Mouse (Mus musculus): ENCODE data around the gene Plekhg1.
A peak's percentile ranks its signal among the peaks of the same experiment; 100 is the strongest.

The Plekhg1 gene

GRCm38 (mm10) chr10:3830618-3831017 is 90.5 kb downstream of the Plekhg1 start:
- DNase-seq, result no peak

GRCm38 (mm10) chr10:3831597-3832351 is 91.6 kb downstream of the Plekhg1 start:
- DNase-seq, result peak; percentile 32 to 58

DNA sequence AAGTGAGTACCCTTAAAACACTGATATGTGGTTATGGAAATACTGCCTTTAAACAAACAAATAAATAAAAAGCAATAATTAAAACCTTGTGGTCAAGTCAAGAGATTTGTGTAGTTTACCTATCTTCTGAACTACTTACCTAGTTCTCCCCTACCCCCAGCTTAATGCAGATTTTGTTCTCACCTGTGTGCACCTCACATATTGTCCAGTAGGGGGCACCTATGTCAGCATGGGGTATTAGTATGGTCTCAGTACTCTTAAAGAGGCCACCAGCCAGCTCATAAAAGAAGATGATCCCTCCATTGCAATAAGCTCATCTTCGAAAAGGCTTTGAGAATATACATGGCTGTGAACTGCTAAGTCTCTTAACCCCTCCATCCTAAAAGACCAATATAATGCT is 93.9 kb downstream of the Plekhg1 start:
- DNase-seq, result no peak

GRCm38 (mm10) chr10:3834678-3835077 is 94.5 kb downstream of the Plekhg1 start:
- no peak for DNase-seq

DNA sequence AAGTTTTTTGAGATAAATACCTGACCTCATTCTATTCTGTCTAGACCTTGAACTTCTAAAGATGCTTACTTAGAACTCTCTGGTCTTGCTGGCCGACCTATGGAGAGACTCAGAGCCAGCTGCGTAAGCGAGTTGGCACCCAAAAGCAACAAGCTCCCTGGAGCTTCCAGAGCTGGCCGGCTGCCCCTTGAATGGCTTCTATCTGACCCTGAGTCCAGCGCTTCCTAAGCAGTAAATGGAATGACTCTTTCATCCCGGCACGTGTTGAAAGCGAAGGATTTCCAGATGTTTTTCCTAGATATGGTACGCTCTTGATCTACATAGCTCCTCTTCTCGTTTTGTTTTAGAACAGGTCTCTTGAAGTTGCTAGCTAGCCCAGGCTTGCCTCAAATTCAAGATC is 95.5 kb downstream of the Plekhg1 start:
- peak; percentile 37 to 59 for DNase-seq

DNA sequence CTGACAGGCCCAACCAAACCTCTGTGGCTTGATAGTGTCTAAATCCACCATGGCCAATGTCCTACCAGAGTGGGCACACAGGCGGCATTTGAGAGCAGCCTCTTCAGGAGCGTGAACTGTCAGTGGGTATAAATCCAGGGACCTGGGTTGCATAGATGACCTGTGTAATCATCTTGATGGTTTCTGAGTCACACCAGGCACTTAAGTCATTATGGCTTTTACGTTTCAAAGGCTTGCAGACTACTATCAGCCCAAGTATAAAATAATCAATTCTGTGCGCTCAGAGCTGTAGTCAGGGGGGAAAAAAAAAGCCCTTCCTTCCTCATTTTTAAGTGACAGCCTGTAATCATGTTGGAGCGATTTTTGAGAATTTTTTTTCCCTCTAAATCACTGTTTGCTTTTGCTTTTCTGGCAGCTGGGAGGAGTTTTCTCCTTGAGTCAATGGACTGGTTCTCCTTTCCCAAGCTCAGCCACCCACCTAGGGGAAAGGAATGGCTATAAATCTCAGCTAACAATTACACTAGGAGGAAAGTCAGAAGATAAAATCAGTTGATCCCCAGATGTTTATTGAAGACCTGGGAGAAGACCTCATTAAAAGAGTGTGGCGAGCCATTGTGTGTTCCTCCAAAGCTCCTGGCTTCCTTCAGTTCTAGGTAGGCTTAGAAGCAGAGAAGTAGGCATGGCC is 99.7 kb downstream of the Plekhg1 start:
- DNase-seq, result no peak

- DNase-seq, result no peak
Observed at GRCm38 (mm10) chr10:3844430-3844829, 104.3 kb downstream of the Plekhg1 start.

- DNase-seq, result no peak
Observed at GRCm38 (mm10) chr10:3847021-3847420, 106.9 kb downstream of the Plekhg1 start.

DNA sequence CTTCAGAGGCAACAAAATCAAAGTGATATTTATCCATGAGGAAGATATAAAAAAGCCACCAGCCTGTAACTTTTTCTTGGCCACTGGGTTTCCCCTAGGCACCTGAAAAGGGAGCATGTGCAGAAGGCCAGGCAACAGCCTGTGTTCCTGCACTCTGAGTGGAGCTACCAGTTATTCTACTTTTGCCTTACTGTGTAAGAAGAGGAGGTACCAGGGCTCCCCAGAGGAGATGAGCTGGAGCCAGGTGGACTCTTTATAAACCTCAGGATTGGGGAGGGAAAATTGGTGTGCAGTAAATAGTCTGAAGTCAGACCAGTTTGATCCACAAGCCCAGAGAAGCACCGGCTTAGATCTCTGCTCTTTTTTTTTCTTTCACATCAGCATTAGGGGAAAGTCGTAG is 111.3 kb downstream of the Plekhg1 start:
- DNase-seq, result no peak

DNA sequence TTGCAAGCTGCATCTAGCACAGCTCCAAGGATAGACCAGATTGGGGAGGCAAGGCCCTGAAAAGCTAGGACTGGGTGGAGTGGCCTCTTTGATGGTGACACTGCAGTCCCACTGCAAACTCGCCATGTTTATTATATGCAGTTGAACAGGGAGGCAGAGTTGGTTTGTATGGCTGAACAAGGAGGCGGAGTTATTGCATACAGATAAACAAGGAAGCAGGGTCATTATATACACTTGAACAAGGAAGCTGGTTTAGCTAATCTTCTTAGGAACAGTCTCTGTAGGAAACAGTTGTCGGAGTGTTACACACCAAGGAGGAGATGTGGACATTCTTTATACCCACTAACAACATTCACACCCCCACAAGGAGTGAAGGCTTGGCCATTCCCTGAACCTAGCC is 112.6 kb downstream of the Plekhg1 start:
- DNase-seq, result no peak

DNA sequence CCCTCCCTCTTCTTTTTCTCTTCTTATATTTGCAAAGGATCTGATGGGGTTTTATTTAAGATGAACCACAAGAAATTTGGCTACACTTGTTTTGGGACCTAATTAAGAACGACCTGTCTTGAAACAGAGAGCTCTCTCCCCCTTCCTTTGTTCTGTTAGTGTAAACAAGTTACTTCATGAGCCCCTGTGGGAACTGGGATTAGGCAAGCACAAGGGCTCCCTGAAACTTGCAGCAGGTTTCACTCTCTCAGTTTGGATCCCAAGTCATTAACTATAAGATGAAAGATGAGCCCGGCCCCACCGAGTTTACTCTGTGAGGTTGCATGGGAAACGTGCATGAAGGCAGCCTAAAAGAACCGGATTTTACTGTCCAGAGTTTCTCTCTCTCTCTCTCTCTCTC is 117.7 kb downstream of the Plekhg1 start:
- DNase-seq, result no peak

DNA sequence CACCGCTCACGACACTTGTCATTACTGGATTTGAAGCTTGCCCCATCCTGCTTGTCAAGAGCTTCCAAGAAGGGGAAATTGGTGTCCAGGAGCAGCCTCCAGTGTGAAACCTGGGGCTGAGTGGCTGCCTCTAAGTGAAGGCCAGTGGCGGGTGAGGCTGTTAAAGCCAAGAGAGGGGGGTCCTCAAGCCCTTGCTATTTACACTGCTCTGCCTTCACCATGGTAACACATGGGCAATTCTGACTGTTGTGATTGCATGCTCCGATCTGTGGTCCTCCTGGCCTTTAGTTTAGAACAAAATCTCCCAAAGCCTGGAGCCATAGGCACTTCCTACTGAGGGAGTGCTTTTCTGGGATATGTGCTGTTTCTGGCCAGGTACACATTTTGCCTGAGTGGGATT is 118.3 kb downstream of the Plekhg1 start:
- DNase-seq, result no peak

- peak; percentile 17 to 33 for DNase-seq
Observed at GRCm38 (mm10) chr10:3858961-3859714, 119.0 kb downstream of the Plekhg1 start.

DNA sequence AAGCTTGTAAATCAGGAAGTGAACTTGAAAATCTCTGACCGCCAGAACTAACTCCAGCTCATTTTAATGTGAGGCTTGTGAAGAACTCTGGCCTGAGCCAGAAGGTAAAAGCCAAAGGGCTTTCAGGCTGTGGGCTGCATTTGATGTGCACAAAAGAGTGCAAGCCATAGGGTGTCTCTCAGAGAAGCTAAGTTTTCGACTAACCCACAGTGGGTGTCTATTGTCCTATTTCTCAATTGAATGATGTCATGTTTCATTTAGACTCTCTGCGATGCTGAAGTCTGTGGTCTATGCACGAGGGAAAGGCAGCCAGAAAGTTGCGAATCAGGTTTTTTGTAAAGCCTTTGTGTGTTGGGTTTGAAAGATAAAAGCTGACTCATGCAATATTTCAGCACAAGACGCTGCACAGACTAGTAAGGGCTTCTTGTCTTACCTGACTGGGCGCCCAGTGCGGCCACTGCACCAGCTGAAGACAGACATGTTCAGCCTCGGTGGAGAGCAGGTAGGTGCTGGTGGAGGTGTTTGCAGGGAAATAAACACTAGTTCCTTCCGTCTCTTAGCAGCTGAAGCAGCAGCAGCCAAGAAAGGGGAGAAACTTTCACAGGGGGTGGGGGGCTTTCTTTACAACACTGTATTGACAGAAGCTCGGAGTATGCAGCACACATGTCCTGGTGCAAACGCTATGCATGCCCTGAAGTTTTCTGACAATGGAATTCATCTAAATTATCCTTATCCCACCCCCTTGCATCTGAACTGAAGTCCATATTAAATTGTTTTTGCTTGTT is 123.4 kb downstream of the Plekhg1 start:
- DNase-seq, result no peak

DNA sequence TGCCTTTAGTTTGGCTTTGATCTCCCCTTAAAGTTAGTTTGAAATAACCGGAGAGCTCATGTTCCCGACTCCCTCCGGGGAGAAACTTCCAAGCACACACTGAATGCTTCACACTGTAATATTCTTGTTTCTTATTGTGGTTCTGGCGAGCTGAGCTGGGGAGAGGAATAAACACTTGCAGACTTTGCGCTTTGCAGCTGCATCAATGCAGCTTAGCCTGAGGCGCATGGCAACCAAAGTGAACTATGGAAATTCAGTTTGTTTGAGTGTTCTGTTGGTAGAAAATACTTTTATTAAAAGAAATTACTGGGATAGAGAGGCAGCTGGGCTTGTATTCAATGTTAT is 124.0 kb downstream of the Plekhg1 start:
- DNase-seq, result no peak

GRCm38 (mm10) chr10:3867298-3867697 is 127.1 kb downstream of the Plekhg1 start:
- DNase-seq, result no peak

- DNase-seq, result peak; percentile 58 to 59
Observed at GRCm38 (mm10) chr10:3870828-3871227, 130.7 kb downstream of the Plekhg1 start.

- DNase-seq, result no peak
Observed at GRCm38 (mm10) chr10:3873467-3873866, 133.3 kb downstream of the Plekhg1 start.

GRCm38 (mm10) chr10:3877852-3878535 is 137.8 kb downstream of the Plekhg1 start:
- DNase-seq, result no peak

DNA sequence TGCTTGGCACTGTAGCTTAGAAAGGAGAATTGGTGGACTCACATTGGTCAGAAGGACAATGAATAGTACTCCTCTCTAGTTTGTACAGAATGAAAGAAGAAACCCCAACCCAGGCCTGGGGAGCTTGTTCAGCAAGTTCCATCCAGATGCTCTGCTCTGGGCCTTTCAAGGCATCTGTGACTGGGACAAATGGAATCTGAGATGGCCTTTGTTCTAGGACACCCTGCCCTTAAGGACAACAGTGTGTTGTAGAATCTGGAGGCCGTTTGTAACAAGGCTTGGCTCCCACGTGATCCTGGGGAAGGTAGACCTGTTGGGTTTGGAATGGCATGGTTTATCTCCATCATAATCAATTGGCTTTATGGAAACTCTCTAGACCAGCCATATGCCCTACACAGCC is 141.0 kb downstream of the Plekhg1 start:
- DNase-seq, result no peak

DNA sequence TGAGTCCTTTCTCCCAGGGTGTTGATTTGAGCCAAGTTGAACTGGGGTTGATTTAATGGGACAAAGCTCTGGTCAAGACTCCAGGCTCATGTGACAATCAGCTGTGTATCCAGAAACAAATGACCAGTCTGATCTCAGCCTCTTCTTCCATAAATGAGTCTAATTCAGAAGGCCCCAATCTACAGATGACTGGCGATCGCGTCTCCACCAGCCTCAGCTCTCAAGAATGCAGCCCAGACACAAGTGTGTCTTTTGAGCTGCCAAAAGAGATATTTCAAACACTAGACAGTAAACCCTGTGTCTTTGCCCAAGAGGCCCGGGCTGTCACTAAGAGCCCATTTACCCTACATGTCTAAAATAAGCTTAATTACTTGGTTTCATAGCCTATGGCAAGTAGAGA is 148.3 kb downstream of the Plekhg1 start:
- DNase-seq, result no peak

Data from kidney, postnatal 36 days (tissue).